Mouse (Mus musculus) hindbrain, embryonic 12.5 days (tissue): ENCODE data around the gene Agbl3. TPM values are rescaled to one million over a fixed set of nuclear protein-coding genes. Genes with fewer than 3 reads are reported as not detected.

Experiments used
- ATAC-seq: fragments of 200-750 bp; cut with Nextera tagmentation; 2 replicates; pipeline ENCODE4 v1.8.0; 2017; ENCODE audit warnings: moderate TSS enrichment; ENCODE audit not compliant: low FRiP score
- H3K27ac ChIP-seq: fragments of 300-500 bp; sonication (generic); 2 replicates; pipeline ENCODE4 v1.5.1; 2016; ENCODE audit warnings: mild to moderate bottlenecking
- H3K27me3 ChIP-seq: fragments of 300-500 bp; sonication (generic); 2 replicates; pipeline ENCODE4 v1.6.1; 2016; ENCODE audit warnings: mild to moderate bottlenecking
- H3K36me3 ChIP-seq: fragments of 300-500 bp; sonication (generic); 2 replicates; pipeline ENCODE4 v1.6.1; 2016; ENCODE audit warnings: mild to moderate bottlenecking
- H3K4me1 ChIP-seq: fragments of 300-500 bp; sonication (generic); 2 replicates; pipeline ENCODE4 v1.6.1; 2016
- H3K4me2 ChIP-seq: fragments of 300-500 bp; sonication (generic); replicated peaks from 2 replicates; pipeline ENCODE4 v1.6.1; 2016; ENCODE audit warnings: mild to moderate bottlenecking
- H3K4me3 ChIP-seq: fragments of 300-500 bp; sonication (generic); 2 replicates; pipeline ENCODE4 v1.5.1; 2016; ENCODE audit warnings: mild to moderate bottlenecking
- H3K9ac ChIP-seq: fragments of 300-500 bp; sonication (generic); 2 replicates; pipeline ENCODE4 v1.6.1; 2016; ENCODE audit warnings: mild to moderate bottlenecking, moderate library complexity
- H3K9me3 ChIP-seq: fragments of 300-500 bp; sonication (generic); replicated peaks from 2 replicates; pipeline ENCODE4 v1.6.1; 2016; ENCODE audit warnings: mild to moderate bottlenecking
- WGBS: fragments of 180-500 bp; shearing (Covaris S2); methylation state at CpG from one replicate; pipeline ENCODE4 v1.1.7; 2016; 5-methylcytosine and 5-hydroxymethylcytosine counted together
- polyA plus RNA-seq: library from polyadenylated mRNA; unstranded; fragments of >200 nt; fragmentation: Nextera tagmentation; extraction: Ambion mirVana; gene quantifications from 2 replicates; pipeline ENCODE4 v1.2.1, GENCODE M21; 2016

The Agbl3 gene
- polyA plus RNA-seq, 1 experiment from 2014 or later = 8.9 TPM

DNA sequence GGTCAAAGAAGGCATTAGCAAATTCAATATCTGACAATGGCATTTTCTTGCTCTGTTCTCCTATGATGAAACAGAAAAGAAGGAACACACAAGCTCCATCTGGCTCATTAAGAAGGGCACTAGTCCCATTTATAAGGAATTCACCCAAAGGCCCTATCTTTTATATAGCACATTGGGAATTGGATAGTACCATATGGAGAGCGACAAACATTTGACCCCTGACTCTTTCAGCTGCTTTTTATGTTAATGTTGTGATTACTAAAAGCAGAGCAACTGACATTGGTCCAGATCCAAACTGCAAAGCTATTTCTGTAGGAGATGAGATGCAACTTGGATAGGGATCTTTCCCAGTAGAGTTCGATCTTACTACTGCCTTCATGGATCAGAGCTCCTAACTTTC is 21.9 kb upstream of the Agbl3 start:
- no peaks in the 10 kb centered on the region for H3K9me3 ChIP-seq
- peaks cover 28% of the 10 kb centered on the region for H3K36me3 ChIP-seq
- no peak for ATAC-seq

DNA sequence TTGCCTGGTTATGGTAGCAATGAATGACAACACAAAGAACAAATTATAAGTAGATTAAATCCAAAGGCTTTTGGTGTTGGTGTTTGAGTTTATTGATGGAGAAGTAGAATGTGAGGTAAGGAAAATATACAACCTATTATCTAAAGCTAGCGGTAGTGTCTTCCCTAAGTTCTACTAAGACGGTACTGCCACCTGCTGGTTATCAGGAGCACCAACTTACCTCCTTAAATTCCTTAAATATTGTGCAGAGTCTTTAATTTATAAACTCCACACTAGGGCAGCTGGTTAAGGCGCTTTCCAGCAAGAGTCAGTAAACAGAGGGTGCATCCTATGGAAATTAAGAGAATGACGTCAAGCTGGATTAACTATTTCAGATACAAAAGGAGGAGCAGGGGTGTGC is 20.2 kb upstream of the Agbl3 start:
- Histone ChIP-seq H3K9ac (no peak overlapping the region), H3K27me3 (no peaks in the 10 kb centered on the region), H3K27ac (no peak overlapping the region), H3K4me3 (no peak overlapping the region), H3K36me3 (peaks cover 36% of the 10 kb centered on the region), H3K9me3 (no peaks in the 10 kb centered on the region), H3K4me2 (no peak overlapping the region), H3K4me1 (no peaks in the 10 kb centered on the region)
- no peak for ATAC-seq
- WGBS = 52% methylated on average over 4 of the region's 4 CpGs

More for the DNA sequence above, 21.9 kb upstream of the Agbl3 start:
- Histone ChIP-seq H3K27ac (no peak overlapping the region), H3K9ac (no peak overlapping the region), H3K27me3 (no peaks in the 10 kb centered on the region), H3K4me1 (no peaks in the 10 kb centered on the region), H3K4me2 (no peak overlapping the region), H3K4me3 (no peak overlapping the region)
- WGBS = 87% methylated on average over 2 of the region's 2 CpGs

DNA sequence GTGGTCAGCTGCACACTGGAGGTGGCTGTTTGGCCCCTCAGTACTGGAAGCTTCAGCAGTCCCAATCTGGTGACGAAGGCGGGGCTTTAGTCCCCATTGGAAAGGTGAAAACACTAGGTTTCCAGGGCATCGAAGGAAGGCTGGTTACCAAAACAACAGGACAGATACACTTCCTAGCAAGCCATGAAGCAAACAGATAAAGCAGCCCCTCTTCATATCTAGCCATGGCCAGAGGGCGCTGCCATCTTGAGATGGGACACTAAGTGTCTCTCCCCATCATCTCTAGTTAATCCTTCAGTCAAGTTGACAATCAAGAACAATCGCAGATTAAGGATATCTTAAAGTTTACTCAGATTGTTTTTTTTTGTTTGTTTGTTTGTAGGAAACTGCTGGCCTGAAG is 14.5 kb upstream of the Agbl3 start:
- WGBS = 89% methylated on average over 5 of the region's 5 CpGs
- no peak overlapping the region for H3K9ac ChIP-seq
- no peak overlapping the region for H3K4me2 ChIP-seq
- no peak overlapping the region for H3K4me3 ChIP-seq
- H3K9me3 ChIP-seq = no peaks in the 10 kb centered on the region
- H3K4me1 ChIP-seq = no peaks in the 10 kb centered on the region
- no peaks in the 10 kb centered on the region for H3K27me3 ChIP-seq
- peaks cover 41% of the 10 kb centered on the region for H3K36me3 ChIP-seq
- ATAC-seq = no peak
- H3K27ac ChIP-seq = no peak overlapping the region

DNA sequence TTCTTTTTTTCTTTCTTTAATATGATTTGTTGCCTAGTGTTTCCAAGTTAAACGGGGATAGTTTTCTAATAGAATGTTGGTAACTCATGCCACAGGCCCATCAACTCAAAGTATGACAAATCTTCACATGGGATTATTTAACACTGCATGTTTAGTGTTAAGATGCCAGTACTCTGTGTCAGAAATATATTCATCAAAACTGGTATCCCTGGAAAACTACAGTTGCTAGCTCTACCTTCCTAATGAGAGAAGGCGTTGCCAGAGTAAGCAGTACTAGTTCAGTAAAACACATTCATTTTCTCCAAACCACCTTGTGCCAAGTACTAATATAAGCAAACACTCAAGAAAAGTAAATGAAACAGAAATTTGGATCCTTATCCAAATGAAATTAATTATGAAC is 10.2 kb upstream of the Agbl3 start:
- no peaks in the 10 kb centered on the region for H3K9me3 ChIP-seq
- peaks cover 42% of the 10 kb centered on the region for H3K36me3 ChIP-seq
- 95% methylated on average over 2 of the region's 2 CpGs for WGBS
- no peak overlapping the region for H3K27ac ChIP-seq
- H3K4me2 ChIP-seq = no peak overlapping the region
- H3K27me3 ChIP-seq = no peaks in the 10 kb centered on the region
- no peaks in the 10 kb centered on the region for H3K4me1 ChIP-seq
- H3K4me3 ChIP-seq = no peak overlapping the region
- no peak for ATAC-seq
- no peak overlapping the region for H3K9ac ChIP-seq

DNA sequence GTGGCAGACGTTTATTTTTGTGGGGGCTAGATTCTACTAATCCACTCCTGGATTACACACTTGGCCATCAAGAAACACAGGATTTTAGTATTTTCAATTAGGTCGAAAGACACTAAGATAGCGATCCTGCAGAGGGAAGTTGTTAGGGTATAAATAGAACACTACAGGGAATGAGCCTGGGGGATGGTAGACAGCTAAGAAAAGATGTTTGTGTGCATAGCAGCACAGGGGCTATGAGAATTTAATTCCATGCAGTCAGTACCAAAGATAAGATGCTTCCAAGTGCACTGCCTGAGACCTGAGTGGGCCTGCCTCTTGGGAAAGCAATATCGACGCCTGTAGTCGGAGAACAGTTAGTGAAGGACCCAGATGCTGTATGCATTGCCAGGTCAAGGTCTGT is 9.7 kb upstream of the Agbl3 start:
- H3K36me3 ChIP-seq = peaks cover 37% of the 10 kb centered on the region
- no peak for ATAC-seq

DNA sequence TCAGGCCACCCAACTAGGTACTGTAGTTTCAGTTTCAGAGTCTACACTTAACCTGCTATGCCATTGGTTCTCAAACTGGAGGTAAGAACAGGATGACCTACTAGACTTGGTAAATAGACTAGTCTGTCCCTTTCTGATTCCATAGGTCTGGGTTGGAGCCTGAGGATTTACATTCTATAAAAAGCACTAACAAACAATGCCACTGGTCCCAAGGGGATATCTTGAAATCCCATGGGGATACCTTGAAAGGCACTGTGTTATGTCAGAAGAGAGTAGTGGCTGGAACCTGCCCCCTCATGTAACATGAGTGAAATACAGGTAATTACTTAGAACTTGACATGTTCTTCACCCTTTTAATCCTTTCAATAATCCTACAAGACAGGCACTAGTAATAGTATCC is 3.8 kb upstream of the Agbl3 start:
- peaks cover 7% of the 10 kb centered on the region; the same call in 1 of the 2 replicates for H3K36me3 ChIP-seq
- H3K4me2 ChIP-seq = no peak overlapping the region
- no peak for ATAC-seq
- H3K4me3 ChIP-seq = no peak overlapping the region
- no peak overlapping the region for H3K27ac ChIP-seq
- H3K4me1 ChIP-seq = no peaks in the 10 kb centered on the region
- H3K27me3 ChIP-seq = no peaks in the 10 kb centered on the region
- no peaks in the 10 kb centered on the region for H3K9me3 ChIP-seq
- H3K9ac ChIP-seq = no peak overlapping the region

More for the DNA sequence above, 9.7 kb upstream of the Agbl3 start:
- Histone ChIP-seq H3K9me3 (no peaks in the 10 kb centered on the region), H3K4me2 (no peak overlapping the region), H3K27me3 (no peaks in the 10 kb centered on the region), H3K27ac (no peak overlapping the region), H3K4me1 (no peaks in the 10 kb centered on the region), H3K4me3 (no peak overlapping the region), H3K9ac (no peak overlapping the region)
- WGBS = 93% methylated on average over 6 of the region's 6 CpGs

DNA sequence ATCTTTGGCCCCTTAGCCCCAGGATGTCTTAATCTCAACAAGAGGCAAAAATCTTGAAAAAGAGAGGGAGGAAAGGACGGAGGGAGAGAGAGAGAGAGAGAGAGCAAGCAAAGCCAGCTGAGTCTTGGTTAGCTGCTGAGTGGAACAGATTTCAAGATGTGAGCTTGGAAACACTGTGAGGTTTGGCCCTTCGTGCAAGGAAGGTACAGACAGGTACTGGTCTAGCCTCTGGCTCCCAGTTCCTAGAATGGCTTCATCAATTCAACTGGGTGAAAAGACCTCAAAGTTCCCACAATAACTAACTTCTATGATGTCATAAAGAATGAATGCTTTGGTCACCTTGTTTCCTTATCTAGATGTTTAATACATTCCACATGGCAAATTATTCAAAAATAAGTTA is 3.1 kb upstream of the Agbl3 start:
- Histone ChIP-seq H3K36me3 (0 out of 2 replicates have a peak, but pooled peaks cover 3% of the 10 kb centered on the region), H3K9me3 (no peaks in the 10 kb centered on the region), H3K4me3 (no peak overlapping the region), H3K4me2 (no peak overlapping the region), H3K9ac (no peak overlapping the region), H3K27me3 (no peaks in the 10 kb centered on the region), H3K27ac (no peak overlapping the region), H3K4me1 (no peaks in the 10 kb centered on the region)
- ATAC-seq = no peak
- WGBS = 86% methylated on average over 2 of the region's 2 CpGs

DNA sequence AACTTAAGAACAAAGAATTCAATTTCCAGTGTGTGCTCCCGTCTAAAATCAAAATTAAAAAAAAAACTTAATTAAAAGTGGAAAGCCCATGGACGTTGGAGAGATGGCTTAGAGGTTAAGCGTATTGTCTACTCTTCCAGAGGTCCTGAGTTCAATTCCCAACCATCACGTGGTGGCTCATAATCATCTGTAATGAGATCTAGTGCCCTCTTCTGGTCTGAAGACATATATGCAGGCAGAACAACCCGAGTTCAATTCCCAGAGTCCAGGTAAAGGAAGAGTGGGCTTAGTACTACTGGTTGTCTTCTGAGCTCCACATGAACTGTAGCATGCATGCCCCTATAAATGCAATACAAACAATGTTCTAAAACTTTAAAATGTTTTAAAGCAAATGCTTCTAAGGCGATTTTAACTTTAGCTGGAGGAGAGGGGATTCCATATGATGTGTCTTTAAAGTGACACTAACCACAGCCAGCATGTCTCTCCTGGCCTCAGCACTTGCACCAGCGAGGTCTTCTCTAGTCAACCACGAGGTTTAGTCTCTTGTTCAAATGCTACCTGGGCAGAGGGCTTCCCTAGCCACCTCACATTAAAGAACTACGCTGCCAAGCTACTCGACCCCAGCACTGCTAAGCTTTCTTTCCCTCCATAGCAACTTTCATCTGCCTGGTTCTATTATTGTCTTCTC is 2.1 kb upstream of the Agbl3 start:
- Histone ChIP-seq H3K27ac (no peak overlapping the region), H3K36me3 (no peaks in the 10 kb centered on the region), H3K9me3 (no peaks in the 10 kb centered on the region), H3K4me1 (no peaks in the 10 kb centered on the region), H3K4me2 (no peak overlapping the region), H3K27me3 (no peaks in the 10 kb centered on the region), H3K9ac (no peak overlapping the region), H3K4me3 (no peak overlapping the region)
- 72% methylated on average over 10 of the region's 10 CpGs for WGBS
- no peak for ATAC-seq

DNA sequence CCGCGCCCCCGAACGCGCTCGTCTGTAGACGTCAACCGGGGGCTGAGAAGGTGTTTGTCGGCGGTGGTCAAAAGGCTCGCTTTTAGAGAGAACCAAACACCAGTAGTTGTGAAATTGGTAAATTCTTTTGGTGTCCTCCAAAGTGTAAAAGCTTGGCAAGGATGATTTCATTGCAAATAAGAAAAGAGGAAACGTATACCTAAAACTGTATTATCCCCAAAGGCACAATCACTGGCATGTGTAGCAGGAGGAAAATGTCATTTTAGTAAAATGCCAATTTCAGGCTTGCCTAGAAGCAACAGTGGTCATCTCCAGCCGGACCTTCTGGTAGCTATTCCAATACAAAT is 684 bp downstream of the Agbl3 start:
- Histone ChIP-seq H3K36me3 (peaks cover 4% of the 10 kb centered on the region; the same call in 1 of the 2 replicates), H3K27ac (peak overlapping the region; percentile 97), H3K4me3 (peak overlapping the region; percentile 69), H3K4me1 (no peaks in the 10 kb centered on the region), H3K9ac (peak overlapping the region; percentile 90), H3K4me2 (peak overlapping the region; percentile 67), H3K27me3 (no peaks in the 10 kb centered on the region), H3K9me3 (no peaks in the 10 kb centered on the region)
- 5% methylated on average over 13 of the region's 13 CpGs for WGBS
- no peak for ATAC-seq

DNA sequence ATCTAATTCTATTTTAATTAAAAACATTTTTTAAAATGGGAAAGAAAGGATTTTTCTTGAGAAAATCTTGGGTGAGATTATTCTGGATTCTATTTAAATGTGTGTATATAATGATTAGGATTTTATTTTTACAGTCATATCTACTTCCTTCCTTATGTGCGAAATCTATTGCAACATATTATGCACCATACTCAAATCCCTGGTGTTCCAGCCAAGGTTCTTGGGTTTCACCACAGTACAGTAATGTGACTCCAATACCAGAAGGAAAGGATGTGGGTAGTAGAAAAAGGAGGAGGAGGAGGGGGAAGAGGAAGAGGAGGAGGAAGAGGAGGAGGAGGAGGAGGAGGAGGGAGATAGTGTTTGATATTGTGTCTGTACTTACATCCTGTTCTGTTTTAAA is 2.3 kb downstream of the Agbl3 start:
- ATAC-seq = no peak
- no peaks in the 10 kb centered on the region for H3K9me3 ChIP-seq
- WGBS = 90% methylated on average over 1 of the region's 1 CpGs
- no peaks in the 10 kb centered on the region for H3K27me3 ChIP-seq
- H3K27ac ChIP-seq = no peak overlapping the region
- H3K4me1 ChIP-seq = no peaks in the 10 kb centered on the region
- no peak overlapping the region for H3K4me2 ChIP-seq
- peaks cover 5% of the 10 kb centered on the region; the same call in 1 of the 2 replicates for H3K36me3 ChIP-seq
- H3K9ac ChIP-seq = no peak overlapping the region
- H3K4me3 ChIP-seq = no peak overlapping the region

DNA sequence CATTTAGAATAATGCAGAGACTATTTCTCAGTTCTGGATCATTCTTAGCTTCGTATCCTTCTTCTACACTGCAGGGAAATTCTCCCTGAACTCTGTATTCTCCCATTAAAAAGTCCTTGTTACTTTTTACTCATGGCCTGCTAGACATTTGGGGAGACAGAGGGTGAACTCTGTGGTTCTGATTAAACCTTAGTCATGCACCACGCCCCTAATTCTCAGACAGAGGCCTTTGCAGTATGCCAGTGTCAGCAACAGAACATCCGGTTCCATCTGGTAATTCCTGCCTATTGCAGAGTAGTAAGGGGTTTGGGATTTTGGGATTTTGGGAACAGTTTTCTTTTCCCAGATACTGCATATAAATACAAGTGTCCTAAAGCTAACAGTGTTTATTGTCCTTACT is 16.6 kb downstream of the Agbl3 start:
- Histone ChIP-seq H3K36me3 (no peaks in the 10 kb centered on the region), H3K27me3 (no peaks in the 10 kb centered on the region), H3K27ac (no peak overlapping the region), H3K4me1 (no peaks in the 10 kb centered on the region), H3K9ac (no peak overlapping the region), H3K4me2 (no peak overlapping the region), H3K4me3 (no peak overlapping the region), H3K9me3 (no peaks in the 10 kb centered on the region)
- no peak for ATAC-seq
- 89% methylated on average over 3 of the region's 3 CpGs for WGBS

DNA sequence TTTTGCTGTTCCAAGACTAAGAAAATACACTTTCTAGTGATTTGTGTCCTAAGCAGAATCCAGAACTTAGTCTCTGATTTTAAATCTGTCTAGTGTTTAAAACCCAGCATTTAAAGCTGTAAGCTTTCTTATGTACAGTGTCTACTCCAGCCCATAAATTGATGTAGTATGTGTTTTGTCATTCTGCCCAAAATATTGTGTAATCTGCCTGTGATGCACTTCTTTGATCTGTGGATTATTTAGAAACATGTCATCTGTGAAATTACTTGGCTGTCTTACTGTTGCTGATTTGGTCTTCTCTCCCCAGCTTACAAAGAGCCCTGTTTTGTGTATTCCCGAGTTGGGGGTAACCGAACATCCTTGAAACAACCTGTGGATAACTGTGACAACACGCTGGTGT is 17.7 kb downstream of the Agbl3 start:
- Histone ChIP-seq H3K9me3 (no peaks in the 10 kb centered on the region), H3K27ac (no peak overlapping the region), H3K4me3 (no peak overlapping the region), H3K27me3 (no peaks in the 10 kb centered on the region), H3K4me2 (no peak overlapping the region), H3K36me3 (no peaks in the 10 kb centered on the region), H3K4me1 (no peaks in the 10 kb centered on the region), H3K9ac (no peak overlapping the region)
- 82% methylated on average over 3 of the region's 3 CpGs for WGBS
- no peak for ATAC-seq

DNA sequence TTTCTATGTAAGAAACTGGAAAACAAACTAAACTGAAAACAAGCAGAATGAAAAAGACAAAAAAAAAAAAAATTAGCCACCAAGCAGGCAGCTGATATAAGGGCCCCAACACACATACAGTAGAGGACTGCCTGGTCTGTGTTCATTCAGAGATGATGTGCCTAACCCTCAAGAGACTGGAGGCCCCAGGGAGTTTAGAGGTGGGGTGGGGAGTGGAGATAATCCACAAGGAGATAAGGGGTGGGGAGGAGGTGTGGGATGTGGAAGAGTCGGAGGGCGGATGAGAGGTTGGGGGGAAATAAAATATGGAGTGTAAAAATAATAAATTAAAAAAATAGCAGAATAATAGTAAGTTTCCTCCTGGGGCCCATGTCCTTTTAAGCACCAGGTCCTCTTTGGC is 25.4 kb downstream of the Agbl3 start:
- Histone ChIP-seq H3K36me3 (no peaks in the 10 kb centered on the region), H3K27me3 (no peaks in the 10 kb centered on the region), H3K9ac (no peak overlapping the region), H3K4me2 (no peak overlapping the region), H3K9me3 (no peaks in the 10 kb centered on the region), H3K27ac (no peak overlapping the region), H3K4me3 (no peak overlapping the region), H3K4me1 (no peaks in the 10 kb centered on the region)
- WGBS = 83% methylated on average over 2 of the region's 2 CpGs
- no peak for ATAC-seq
